Mouse (Mus musculus): ENCODE results near the gene Rapsn.

DNA sequence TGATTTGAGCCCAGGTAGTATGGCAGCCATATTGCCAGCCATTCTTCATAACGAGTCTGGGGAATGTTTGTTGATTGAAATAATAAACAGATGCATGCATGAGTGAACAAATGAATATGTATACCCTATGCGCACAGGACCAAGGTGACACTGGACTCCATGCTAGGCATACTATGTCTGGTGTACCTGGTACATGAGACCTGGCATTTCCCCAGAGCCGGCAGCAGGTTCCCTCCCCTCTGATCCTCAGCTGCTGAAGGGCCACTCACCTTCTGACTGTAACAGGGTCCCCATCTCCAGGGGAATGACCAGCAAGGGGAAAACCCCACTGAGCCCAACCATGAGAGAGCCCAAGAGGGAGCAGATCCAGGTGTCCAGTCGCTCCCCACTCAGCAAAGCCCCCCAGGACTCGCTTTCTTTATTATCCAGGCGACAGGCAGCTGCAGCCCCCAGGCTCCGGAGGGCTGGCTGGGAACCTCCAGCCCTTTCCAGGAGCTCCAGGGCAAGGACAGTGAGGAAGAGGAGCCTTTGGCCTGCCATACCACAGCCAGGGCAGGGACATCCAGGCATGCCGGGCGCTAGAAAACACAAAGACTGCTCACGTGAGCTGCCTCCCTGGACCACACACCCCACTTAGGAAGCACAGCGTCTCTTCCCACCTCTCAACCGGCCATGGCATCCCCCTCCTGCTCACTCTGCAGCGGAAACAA, 32.9 kb downstream of the Rapsn start:
- TF ChIP-seq CTCF (IDR thresholded peaks at IDR 0.05; ENCODE audit: low read depth) (no peak), EP300 (IDR thresholded peaks at IDR 0.05; ENCODE audit: low read depth) (no peak)
